Mouse (Mus musculus) testis, adult 2 months (tissue): ENCODE data around the gene Tlr4.

ENCODE experiments used
- CTCF ChIP-seq: fragments of 200-500 bp; IDR thresholded peaks from 2 replicates; pipeline ENCODE4 v1.5.1; 2012; ENCODE audit warnings: low read depth, mild to moderate bottlenecking, inconsistent platforms, low read length, moderate library complexity; ENCODE audit not compliant: control insufficient read depth, insufficient read depth, insufficient replicate concordance
- POLR2A ChIP-seq: fragments of 200-500 bp; IDR thresholded peaks from 2 replicates; pipeline ENCODE4 v1.6.1; 2012; ENCODE audit warnings: low read depth, mild to moderate bottlenecking, inconsistent platforms, low read length, moderate library complexity; ENCODE audit not compliant: control insufficient read depth

DNA sequence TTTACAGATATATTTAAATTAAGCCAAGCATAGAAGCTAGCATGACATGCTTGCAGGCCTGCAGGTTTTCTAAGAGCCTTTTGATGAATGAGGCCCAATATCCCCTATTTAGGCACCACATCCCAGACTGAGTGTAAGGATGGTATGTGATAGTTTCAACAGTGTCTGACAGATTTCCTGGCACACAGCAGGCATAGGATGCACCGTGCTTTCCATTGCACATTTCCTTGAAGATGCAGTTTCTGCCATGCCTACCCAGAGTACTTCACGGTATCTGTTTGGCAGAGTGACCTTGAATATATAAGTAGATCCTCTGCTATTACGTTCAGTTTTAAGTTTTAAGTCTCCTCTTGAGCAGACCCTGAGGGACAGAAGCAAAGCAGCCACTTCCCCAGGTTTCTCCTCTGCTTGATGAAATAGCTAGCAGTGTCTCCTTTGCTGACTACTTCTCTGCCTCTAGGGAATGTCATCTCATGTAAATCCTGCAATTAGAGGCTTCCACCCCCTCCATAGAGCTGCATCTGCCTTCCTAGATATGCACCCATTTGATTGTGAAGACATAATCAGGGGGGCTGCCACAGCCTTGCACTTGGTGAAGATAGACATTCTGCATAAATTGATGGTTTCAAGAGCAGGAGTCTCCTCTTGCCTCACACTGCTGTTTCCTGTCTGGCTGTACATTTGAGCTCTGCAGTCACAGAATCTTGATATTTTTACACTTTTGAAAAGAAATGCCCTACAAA lies 92.4 kb downstream of the Tlr4 start:
- no peak for TF ChIP-seq POLR2A
- no peak for TF ChIP-seq CTCF
